Mouse (Mus musculus) embryo, embryonic 11.5 days (tissue): Measurements from ENCODE around the gene Fkbp6.
"Not testable (repeated sequence)": the region's sequence is repeated elsewhere in the genome, so short reads cannot be mapped to it uniquely, and the experiment has no call there.

ENCODE experiments used
- DNase-seq: peaks from one replicate; pipeline ENCODE4 v3.0.0-alpha.2; 2012; ENCODE audit warnings: low read depth, low spot score

The Fkbp6 gene

GRCm38 (mm10) chr5:135349862-135350261, at the start of gene Fkbp6:
Gene Fkbp6, minus strand, starts transcription at chr5:135350044.
- DNase-seq: no peak

DNA sequence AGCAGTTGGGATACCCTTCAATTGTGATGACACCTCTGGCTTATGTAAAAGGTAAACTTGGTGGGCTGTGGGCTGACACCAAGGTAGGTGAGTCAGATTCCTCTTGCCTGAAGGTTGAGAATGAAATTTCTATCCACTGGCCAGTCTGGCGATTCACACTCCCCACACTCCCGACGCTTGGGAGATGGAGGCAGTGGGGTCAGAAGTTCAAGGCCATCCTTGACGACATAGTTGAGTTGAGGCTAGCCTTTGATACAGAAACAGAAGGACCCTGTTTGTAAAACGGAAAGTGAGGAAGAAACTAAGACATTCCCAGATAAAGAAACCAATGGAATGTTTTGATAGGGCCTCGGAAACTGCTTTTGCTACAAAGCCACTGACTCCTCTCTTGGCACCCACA, 49.5 kb upstream of the Fkbp6 start:
- no peak for DNase-seq

- DNase-seq: peak; percentile 30
Observed at GRCm38 (mm10) chr5:135395826-135396225, 46.0 kb upstream of the Fkbp6 start.

DNA sequence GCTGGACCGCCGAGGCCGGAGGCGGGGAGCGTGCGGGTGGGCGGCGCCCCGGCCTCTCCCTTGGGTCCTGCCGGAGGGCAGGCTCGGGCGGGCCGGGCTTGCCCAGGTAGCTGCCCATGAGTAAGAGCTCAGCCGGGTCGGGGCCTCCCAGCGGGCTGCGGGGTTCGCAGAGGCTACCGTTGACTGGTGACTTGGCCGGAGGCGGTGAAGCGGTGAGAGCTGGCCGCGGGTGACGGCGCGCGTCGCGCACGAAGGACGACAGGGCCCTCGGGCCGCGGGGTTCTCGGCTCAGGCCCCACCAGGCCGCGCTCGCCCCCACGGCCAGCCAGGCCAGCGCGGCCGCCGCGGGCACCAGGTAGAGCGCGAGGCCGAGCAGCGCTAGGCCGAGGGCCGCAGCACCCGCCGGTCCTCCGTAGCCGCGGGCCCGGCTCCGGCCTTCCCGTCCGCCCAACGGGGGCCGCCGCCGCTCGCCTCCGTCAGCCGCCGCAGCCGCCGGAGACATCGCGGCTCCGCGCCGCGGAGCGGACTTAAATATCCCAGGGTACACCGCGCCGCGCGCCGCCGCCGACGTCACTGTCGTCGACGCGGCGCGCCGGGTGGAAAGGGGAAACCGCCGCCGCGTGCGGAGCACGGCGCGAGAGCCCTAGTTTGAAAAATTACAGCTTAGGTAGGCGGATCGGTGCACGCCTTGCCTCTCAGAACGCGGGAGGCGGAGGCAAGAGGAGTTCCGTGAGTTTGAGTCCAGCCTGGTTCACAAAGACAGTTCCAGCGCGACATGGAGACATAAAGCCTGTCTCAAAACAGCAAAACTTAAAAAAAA, 44.4 kb upstream of the Fkbp6 start, which contains the start of gene Pom121:
Pom121 (minus strand) TSS at position 543 of the 820 bp plus-strand sequence.
- DNase-seq: peak; percentile 84

DNA sequence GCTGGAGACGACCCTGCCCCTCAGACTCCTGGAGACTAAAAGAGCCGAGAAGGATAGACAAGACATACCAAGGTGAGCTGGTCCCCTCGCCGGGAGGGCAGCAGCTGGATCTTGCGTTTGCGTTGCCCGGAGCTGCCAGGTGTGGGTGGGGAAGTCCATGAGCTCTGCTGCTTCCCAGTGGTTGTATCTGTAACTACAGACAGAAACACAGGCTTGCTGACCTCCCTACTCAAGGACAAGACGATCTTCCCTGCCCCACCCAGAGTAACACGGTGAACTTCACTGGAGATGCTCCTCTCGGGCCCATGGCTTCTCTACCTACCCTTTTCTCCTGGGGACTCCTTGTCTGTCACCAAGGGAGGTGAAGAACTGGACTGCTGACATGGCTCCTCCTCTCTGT, 33.9 kb upstream of the Fkbp6 start:
- no peak for DNase-seq

GRCm38 (mm10) chr5:135382746-135383145, 32.9 kb upstream of the Fkbp6 start:
- DNase-seq: no peak

- DNase-seq: no peak
Observed at GRCm38 (mm10) chr5:135381356-135381925, 31.6 kb upstream of the Fkbp6 start.

DNA sequence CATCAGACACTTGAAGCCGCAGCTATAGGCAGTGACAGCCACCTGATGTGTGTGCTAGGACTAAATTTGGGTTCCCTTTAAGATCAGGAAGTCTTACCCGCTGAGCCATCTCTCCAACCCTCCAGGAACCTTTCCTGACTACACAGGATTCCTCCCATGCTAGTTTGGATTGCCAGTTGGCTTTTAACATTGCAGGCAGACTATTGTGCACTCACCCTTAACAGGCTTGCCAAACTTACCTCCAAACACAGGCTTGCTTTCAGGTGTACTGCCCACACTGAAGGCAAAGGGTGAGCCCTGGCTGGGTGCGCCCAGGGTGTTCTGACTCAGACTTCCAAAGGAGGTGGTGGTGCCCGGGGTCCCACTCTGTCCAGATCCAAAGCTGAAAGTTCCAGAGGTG, 30.8 kb upstream of the Fkbp6 start:
- DNase-seq: no peak

DNA sequence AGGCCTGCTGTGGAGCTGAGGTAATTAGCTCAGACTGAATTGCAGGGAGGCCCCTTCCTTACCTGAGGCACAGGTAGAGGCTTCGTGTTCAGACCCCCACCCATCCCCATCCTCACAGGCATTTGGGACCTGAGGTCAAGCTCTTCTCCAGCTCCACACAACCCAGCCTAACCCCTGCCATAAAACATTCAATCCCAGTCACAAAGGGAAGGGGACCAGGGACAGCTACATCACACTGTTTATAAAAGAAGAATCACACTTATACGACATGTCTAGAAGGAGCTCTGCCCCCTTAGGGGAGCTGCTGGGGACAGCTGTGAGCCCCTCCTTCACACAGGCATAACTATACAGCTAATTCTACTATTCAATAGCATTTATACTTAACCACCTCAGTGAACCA, 26.5 kb upstream of the Fkbp6 start:
- DNase-seq: no peak

GRCm38 (mm10) chr5:135375167-135375566, 25.3 kb upstream of the Fkbp6 start:
- no peak for DNase-seq

DNA sequence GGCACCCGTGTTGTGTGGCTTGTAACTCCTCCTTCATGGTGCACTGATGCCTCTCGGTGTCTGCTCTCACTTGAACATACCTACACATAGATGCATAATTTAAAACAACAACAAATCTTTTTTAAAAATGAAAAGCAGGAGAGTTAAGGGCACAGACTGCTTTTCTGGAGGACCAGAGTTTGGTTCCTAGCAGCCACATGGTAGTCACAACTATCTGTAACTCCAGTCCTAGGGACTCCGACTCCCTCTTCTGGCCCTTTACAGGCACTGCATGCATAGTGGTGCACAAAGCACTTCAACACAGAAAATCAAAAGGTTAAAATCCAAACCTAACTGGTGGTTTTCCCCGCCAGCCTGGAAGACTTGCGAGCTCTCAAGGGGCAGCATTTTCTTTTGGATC, 23.8 kb upstream of the Fkbp6 start:
- DNase-seq: no peak

DNA sequence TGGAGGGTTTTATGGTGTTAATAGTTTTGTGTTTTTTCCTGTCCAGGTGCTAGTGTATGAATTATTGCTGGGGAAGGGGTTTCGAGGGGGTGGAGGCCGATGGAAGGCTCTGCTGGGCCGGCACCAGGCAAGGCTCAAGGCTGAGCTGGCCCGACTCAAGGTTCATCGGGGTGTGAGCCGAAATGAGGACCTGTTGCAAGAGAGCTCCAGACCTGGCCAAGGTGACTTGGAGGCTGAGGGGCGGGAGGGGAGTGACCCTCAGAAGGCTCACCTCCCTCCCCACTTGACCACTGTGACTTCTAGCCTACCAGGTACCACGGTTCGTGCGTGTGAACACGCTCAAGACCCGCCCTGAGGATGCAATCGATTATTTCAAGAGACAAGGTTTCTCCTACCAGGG, 21.4 kb upstream of the Fkbp6 start:
- DNase-seq: no peak

DNA sequence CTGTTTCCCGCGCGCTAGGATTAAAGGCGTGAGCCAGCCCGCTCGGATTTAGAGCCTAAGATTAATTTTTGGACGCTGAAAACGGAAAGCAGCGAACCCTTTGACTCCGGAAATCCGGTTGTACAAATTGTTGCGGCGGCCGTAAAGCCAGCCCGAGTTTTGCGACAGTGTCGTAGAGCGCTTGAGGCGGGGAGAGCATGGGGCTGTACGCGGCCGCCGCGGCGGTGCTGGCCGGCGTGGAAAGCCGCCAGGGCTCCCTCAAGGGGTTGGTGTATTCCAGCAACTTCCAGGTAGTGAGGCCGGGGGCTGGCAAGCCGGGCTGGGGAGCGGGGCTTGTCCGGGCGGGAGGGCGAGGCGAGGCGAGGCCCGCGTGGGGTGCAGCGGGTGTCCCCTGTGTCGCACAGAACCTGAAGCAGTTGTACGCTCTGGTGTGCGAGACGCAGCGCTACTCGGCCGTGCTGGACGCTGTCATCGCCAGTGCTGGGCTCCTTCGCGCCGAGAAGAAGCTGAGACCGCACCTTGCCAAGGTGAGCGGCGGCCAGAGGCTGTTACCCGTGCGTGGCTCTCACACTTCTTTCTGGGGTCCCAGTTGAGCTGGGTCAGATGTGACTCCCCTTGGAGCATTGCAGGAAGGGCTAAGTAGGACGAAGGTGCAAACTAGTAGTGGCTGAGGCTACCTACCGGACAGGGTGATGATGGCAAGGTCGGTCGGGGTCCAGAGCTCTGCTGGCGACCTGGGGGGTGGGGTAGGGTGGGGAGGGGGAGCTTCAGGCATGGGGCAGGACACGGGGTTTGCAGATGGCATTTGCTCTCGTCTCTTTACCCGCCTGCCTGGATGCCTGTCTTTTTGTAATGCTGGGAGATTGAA, 20.2 kb upstream of the Fkbp6 start, which contains the start of gene Nsun5:
Nsun5 (plus strand) TSS at position 167 of the 868 bp plus-strand sequence.
- DNase-seq: peak; percentile 94

GRCm38 (mm10) chr5:135369196-135369595, 19.4 kb upstream of the Fkbp6 start:
- DNase-seq: not testable (repeated sequence)

GRCm38 (mm10) chr5:135368312-135368711, 18.5 kb upstream of the Fkbp6 start:
- DNase-seq: no peak

DNA sequence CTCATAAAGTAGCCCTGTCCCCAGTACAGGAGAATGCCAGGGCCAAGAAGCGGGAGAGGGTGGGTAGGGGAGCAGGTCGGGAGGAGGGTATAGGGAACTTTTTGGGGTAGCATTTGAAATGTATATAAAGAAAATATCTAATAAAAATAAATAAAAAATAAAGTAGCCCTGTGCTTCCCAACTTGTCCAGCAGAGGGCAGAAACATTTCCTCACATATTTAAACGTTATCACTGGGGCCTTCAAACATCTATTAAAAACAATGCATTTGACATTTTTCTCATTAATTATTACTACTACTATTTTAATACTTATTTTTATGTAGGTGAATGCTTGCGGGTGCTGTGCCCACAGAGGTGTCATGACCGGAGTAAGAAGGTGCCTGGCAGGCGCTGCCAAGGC, 18.0 kb upstream of the Fkbp6 start:
- DNase-seq: no peak

- peak; percentile 41 for DNase-seq
Observed at GRCm38 (mm10) chr5:135363540-135363939, 13.7 kb upstream of the Fkbp6 start.

- DNase-seq: no peak
Observed at GRCm38 (mm10) chr5:135362572-135362971, 12.7 kb upstream of the Fkbp6 start.

DNA sequence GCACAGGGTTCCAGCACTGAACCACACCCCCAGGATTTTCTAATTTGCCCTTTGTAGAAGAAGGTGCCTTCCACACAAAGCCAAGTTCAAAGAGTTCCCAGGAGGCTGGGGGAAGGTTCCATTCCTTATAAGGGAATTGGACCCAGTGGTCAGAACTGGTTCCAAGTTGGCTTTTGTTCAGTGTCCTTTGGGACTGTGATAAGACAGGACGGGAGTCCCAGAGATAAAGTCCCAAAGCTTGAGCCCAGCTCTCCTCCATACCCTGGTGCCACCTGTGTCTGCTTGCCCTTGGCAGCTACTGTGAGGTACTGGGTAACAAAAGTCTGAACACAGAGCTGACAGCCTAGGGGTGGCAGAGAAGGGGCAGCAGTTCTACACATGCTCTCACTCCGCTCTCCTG, 9.9 kb upstream of the Fkbp6 start:
- no peak for DNase-seq

GRCm38 (mm10) chr5:135357556-135357955, 7.7 kb upstream of the Fkbp6 start:
- DNase-seq: no peak

- no peak for DNase-seq
Observed at GRCm38 (mm10) chr5:135356090-135356489, 6.2 kb upstream of the Fkbp6 start.

DNA sequence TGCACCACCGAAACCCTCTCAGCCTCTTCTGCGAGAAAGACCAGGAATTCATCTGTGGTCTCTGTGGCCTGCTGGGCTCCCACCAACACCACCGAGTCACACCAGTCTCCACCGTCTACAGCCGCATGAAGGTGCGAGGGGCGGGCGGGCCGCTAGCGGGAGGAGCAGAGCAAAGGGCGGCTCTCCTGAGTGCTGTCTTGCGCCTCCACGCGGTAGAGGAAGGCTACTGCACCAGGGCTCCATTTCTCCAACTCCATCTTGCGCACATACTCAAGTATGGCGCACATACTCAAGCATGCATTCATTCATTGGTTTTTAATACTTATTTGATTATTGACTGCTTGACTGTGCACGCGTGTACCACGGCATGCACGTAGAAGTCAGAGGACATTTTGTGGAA, 3.7 kb upstream of the Fkbp6 start:
- DNase-seq: no peak
